12 mouse cellular contexts compared by ENCODE assay signal in genomic region chr7:72165726-72166701, GRCm38 (mm10).
DNase-seq lines count a peak whose midpoint lies in the region; ATAC-seq lines count a peak whose summit lies in the region.
"Had no signal": no experiment of that assay in that cellular context is flagged by ENCODE, and none has a peak within 500 bp of the region (broad histone marks: within the 10 kb centered on the region; RNA-seq: fewer than 3 reads in every experiment).

No protein-coding gene starts in this region.

- H3K27ac ChIP-seq in kidney, embryonic 15.5 days: 0 out of 2 replicates have a peak overlapping the region, but pooled peaks have one; percentile 4
- peak overlapping the region; percentile 79 for H3K27ac ChIP-seq in lung, embryonic 16.5 days (ENCODE audit: low read length)
- H3K27ac ChIP-seq: hindbrain, embryonic 15.5 days; neural tube, embryonic 13.5 days had no signal

- no peaks in the 10 kb centered on the region for H3K36me3 ChIP-seq in kidney, embryonic 15.5 days
- no peaks in the 10 kb centered on the region for H3K36me3 ChIP-seq in lung, embryonic 16.5 days (ENCODE audit: control insufficient read depth, insufficient read depth, low read length)
- H3K36me3 ChIP-seq: G1E; hindbrain, embryonic 15.5 days; neural tube, embryonic 13.5 days had no signal

- no peak for ATAC-seq in kidney, embryonic 15.5 days (replicated peaks; ENCODE audit: low FRiP score)
- peak; percentile 82 for ATAC-seq in lung, embryonic 16.5 days (ENCODE audit: low read depth)
- no peak for ATAC-seq in erythroid progenitor cell, adult 5-6 weeks (replicated peaks; ENCODE audit: low FRiP score, poor library complexity, severe bottlenecking)

- no peak overlapping the region for H3K9ac ChIP-seq in kidney, embryonic 15.5 days
- H3K9ac ChIP-seq in lung, embryonic 16.5 days (ENCODE audit: low read length): no peak overlapping the region
- H3K9ac ChIP-seq: hindbrain, embryonic 15.5 days; neural tube, embryonic 13.5 days had no signal

- DNase-seq in gastrocnemius, adult 18-20 months (ENCODE audit: low spot score): peak; percentile 45
- no peak for DNase-seq in gastrocnemius, postnatal 4 days (ENCODE audit: low spot score in 2 of 2)
- DNase-seq in gastrocnemius, adult 8-10 months (ENCODE audit: low spot score in 2 of 2): peak; percentile 11 to 22
- no peak for DNase-seq in urinary bladder, postnatal 4 days (ENCODE audit: low spot score in 2 of 2)
- DNase-seq in layer of hippocampus, postnatal 14 days (ENCODE audit: low spot score in 2 of 2): no peak
- DNase-seq: cerebellum, adult 8-10 months had no signal

- H3K4me3 ChIP-seq in kidney, embryonic 15.5 days (replicated peaks): no peak overlapping the region
- no peak overlapping the region for H3K4me3 ChIP-seq in lung, embryonic 16.5 days (ENCODE audit: low read length)
- H3K4me3 ChIP-seq: hindbrain, embryonic 15.5 days; neural tube, embryonic 13.5 days had no signal

- no peaks in the 10 kb centered on the region for H3K4me1 ChIP-seq in kidney, embryonic 15.5 days
- H3K4me1 ChIP-seq in lung, embryonic 16.5 days (replicated peaks; ENCODE audit: control insufficient read depth, insufficient read depth, low read length): peaks cover 2% of the 10 kb centered on the region; the same call in 1 of the 2 replicates
- H3K4me1 ChIP-seq: hindbrain, embryonic 15.5 days; neural tube, embryonic 13.5 days had no signal

- H3K9me3 ChIP-seq in kidney, embryonic 15.5 days (replicated peaks): no peaks in the 10 kb centered on the region
- no peaks in the 10 kb centered on the region for H3K9me3 ChIP-seq in lung, embryonic 16.5 days (ENCODE audit: control insufficient read depth, low read length)
- H3K9me3 ChIP-seq: hindbrain, embryonic 15.5 days; neural tube, embryonic 13.5 days had no signal

- no peak overlapping the region for H3K4me2 ChIP-seq in kidney, embryonic 15.5 days
- no peak overlapping the region for H3K4me2 ChIP-seq in lung, embryonic 16.5 days (ENCODE audit: low read depth, low read length)
- H3K4me2 ChIP-seq: hindbrain, embryonic 15.5 days; neural tube, embryonic 13.5 days had no signal

- WGBS in kidney, embryonic 15.5 days: 60% methylated on average over 13 of the region's 13 CpGs
- 34% methylated on average over 13 of the region's 13 CpGs for WGBS in lung, embryonic 16.5 days

- H3K27me3 ChIP-seq in kidney, embryonic 15.5 days: no peaks in the 10 kb centered on the region
- H3K27me3 ChIP-seq in lung, embryonic 16.5 days (ENCODE audit: control insufficient read depth, insufficient read depth, low read depth, low read length): no peaks in the 10 kb centered on the region
- H3K27me3 ChIP-seq: hindbrain, embryonic 15.5 days had no signal

Comparison
In these comparisons a context has a peak if more than half of its experiments do, and no peak if none do; other contexts are left out.
1. DNase-seq: peak in gastrocnemius, adult 18-20 months (single experiment) and gastrocnemius, adult 8-10 months (2 of 2); none in gastrocnemius, postnatal 4 days (0 of 2), urinary bladder, postnatal 4 days (0 of 2) and layer of hippocampus, postnatal 14 days (0 of 2).